ENCODE assay signal across 8 mouse cellular contexts in genomic region chr10:40125200-40125599, GRCm38 (mm10). TPM values are rescaled to one million over a fixed set of nuclear protein-coding genes. Genes with fewer than 3 reads are reported as not detected.
A peak's percentile ranks its signal among the peaks of the same experiment; 100 is the strongest.
DNase-seq lines count a peak whose midpoint lies in the region; ATAC-seq and TF ChIP-seq lines count a peak whose summit lies in the region.

No protein-coding gene starts in this region.

- no peak overlapping the region for H3K4me3 ChIP-seq in heart, adult 2 months
- H3K4me3 ChIP-seq in liver, embryonic 16.5 days (ENCODE audit: low read depth, low read length): peak overlapping the region; percentile 33

- no peaks in the 10 kb centered on the region for H3K79me2 ChIP-seq in heart, adult 2 months (replicated peaks; ENCODE audit: control insufficient read depth, insufficient read depth, low read length)

- H3K4me2 ChIP-seq in liver, embryonic 16.5 days (ENCODE audit: low read depth, low read length): peak overlapping the region; percentile 53

- no peak for TF ChIP-seq CTCF in heart, adult 2 months (IDR thresholded peaks at IDR 0.05)

- DNase-seq in urinary bladder, adult 18-20 months (ENCODE audit: low spot score in 2 of 2): peak; percentile 19 to 46
- DNase-seq in urinary bladder, postnatal 14 days (ENCODE audit: low spot score): no peak
- peak; percentile 57 to 77 for DNase-seq in heart, adult 2 months
- DNase-seq in ovary, postnatal 36 days (ENCODE audit: low spot score): no peak
- DNase-seq in cerebellum, adult 11 months: no peak
- DNase-seq in ovary, postnatal 14 days (ENCODE audit: low spot score): no peak
- DNase-seq in cerebellum, postnatal 36 days: no peak

- no peaks in the 10 kb centered on the region for H3K27me3 ChIP-seq in heart, adult 2 months (ENCODE audit: control insufficient read depth, insufficient read depth, low read length)
- H3K27me3 ChIP-seq in liver, embryonic 16.5 days (ENCODE audit: control insufficient read depth, insufficient read depth, low read depth, low read length): no peaks in the 10 kb centered on the region

- TF ChIP-seq EP300 in heart, adult 2 months (IDR thresholded peaks at IDR 0.05; ENCODE audit: insufficient read depth, low read depth, low read length): peak; percentile 88

- no peaks in the 10 kb centered on the region for H3K9me3 ChIP-seq in liver, embryonic 16.5 days (replicated peaks; ENCODE audit: control insufficient read depth, low read length)

- no peak overlapping the region; the same call in 1 of the 2 replicates for H3K27ac ChIP-seq in heart, adult 2 months
- peak overlapping the region; percentile 96 for H3K27ac ChIP-seq in liver, embryonic 16.5 days (ENCODE audit: low read length)

- peaks cover 5% of the 10 kb centered on the region for H3K4me1 ChIP-seq in heart, adult 2 months (ENCODE audit: control insufficient read depth, insufficient read depth, low read length)
- H3K4me1 ChIP-seq in liver, embryonic 16.5 days (ENCODE audit: control insufficient read depth, low read depth, low read length): peaks cover 63% of the 10 kb centered on the region

- WGBS in heart, adult 2 months: 30% methylated on average over 9 of the region's 9 CpGs
- 17% methylated on average over 9 of the region's 9 CpGs for WGBS in liver, embryonic 16.5 days (ENCODE audit: insufficient replicate concordance)

- TF ChIP-seq POLR2A in heart, adult 2 months (IDR thresholded peaks at IDR 0.05; ENCODE audit: insufficient read depth, low read depth, low read length): no peak

- peaks cover 6% of the 10 kb centered on the region; the same call in 1 of the 2 replicates for H3K36me3 ChIP-seq in heart, adult 2 months (ENCODE audit: control insufficient read depth, insufficient read depth, low read length)
- peaks cover 9% of the 10 kb centered on the region for H3K36me3 ChIP-seq in liver, embryonic 16.5 days (ENCODE audit: control insufficient read depth, insufficient read depth)

- intact Hi-C loops in heart, adult 2 months (cut with DNase I): loop anchor here (5.0 kb wide), 1 partner anchor 87 kb away; no protein-coding TSS in a partner anchor

- H3K9ac ChIP-seq in heart, adult 2 months (ENCODE audit: low read depth, low read length): no peak overlapping the region
- no peak overlapping the region; the same call in 1 of the 2 replicates for H3K9ac ChIP-seq in liver, embryonic 16.5 days (ENCODE audit: low read depth, low read length)

- ATAC-seq in liver, embryonic 16.5 days (ENCODE audit: low read depth): peak; percentile 99

RNA-seq across cellular contexts. Expression of gene Slc16a10, which starts 16.9 kb away (rescaled TPM):
- 10 to 100 TPM; 21.0 to 21.9 TPM for total RNA-seq in heart, adult 2 months (2021)
- polyA plus RNA-seq in heart, adult 2 months (2012; rRNA removed): 15.3 and 28.3 TPM in 2 replicates
- 73.1 and 75.2 TPM in 2 replicates for polyA plus RNA-seq in liver, embryonic 16.5 days (2015; fragmentation: Nextera tagmentation; extraction: Ambion mirVana)

Comparison
In these comparisons a context has a peak if more than half of its experiments do, and no peak if none do; other contexts are left out.
1. DNase-seq: peak in urinary bladder, adult 18-20 months (2 of 2) and heart, adult 2 months (2 of 2); none in urinary bladder, postnatal 14 days (single experiment), ovary, postnatal 36 days (single experiment), cerebellum, adult 11 months (single experiment), ovary, postnatal 14 days (single experiment) and cerebellum, postnatal 36 days (0 of 2).